Mouse (Mus musculus): ENCODE results near the gene Dapk3. TPM values are rescaled to one million over a fixed set of nuclear protein-coding genes. Genes with fewer than 3 reads are reported as not detected.
"Not testable (repeated sequence)": the region's sequence is repeated elsewhere in the genome, so short reads cannot be mapped to it uniquely, and the experiment has no call there.

The Dapk3 gene
- polyA plus RNA-seq, 1 experiment from 2014 or later: 48.9 TPM

GRCm38 (mm10) chr10:81216260-81216659, 33.5 kb downstream of the Dapk3 start:
- Histone ChIP-seq H3K36me3 (ENCODE audit: insufficient read depth, low read length) (no peaks in the 10 kb centered on the region), H3K27ac (ENCODE audit: low read length) (no peak overlapping the region), H3K4me2 (replicated peaks; ENCODE audit: low read depth, low read length) (no peak overlapping the region), H3K4me3 (ENCODE audit: low read depth, low read length) (no peak overlapping the region), H3K9ac (replicated peaks; ENCODE audit: low read depth) (no peak overlapping the region), H3K27me3 (replicated peaks; ENCODE audit: insufficient read depth, low read length) (no peaks in the 10 kb centered on the region), H3K9me3 (ENCODE audit: low read length) (no peaks in the 10 kb centered on the region), H3K4me1 (ENCODE audit: insufficient read depth, low read depth, low read length) (no peaks in the 10 kb centered on the region)
- TF ChIP-seq CTCF (IDR thresholded peaks at IDR 0.05) (no peak), EP300 (IDR thresholded peaks at IDR 0.05) (no peak)
- ATAC-seq (no peak), DNase-seq (ENCODE audit: low spot score) (no peak)
- WGBS: 81% methylated on average over 6 of the region's 6 CpGs

DNA sequence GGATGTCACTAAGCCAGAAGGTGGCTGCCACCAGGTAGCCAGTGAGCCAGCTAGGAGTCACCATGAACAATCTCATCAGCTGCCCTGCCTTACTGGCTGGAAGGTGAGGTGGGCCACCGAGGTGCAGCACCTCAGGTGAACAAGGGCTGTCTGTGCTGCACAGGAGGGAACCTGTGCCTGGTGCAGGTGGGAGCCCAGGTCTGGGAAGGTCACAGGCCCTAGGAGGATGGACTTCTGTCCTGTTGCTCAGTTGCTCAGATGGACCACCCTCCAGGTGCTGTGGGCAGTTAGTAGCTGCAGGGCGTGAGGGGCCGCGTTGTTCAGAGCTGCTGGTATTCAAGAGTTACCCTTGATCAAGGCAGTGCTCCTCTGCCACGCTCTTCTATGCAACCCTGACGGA, 34.0 kb downstream of the Dapk3 start:
- TF ChIP-seq CTCF (IDR thresholded peaks at IDR 0.05) (no peak), EP300 (IDR thresholded peaks at IDR 0.05) (no peak)
- no peaks in the 10 kb centered on the region for H3K27me3 ChIP-seq (replicated peaks; ENCODE audit: insufficient read depth, low read length)
- H3K4me2 ChIP-seq (replicated peaks; ENCODE audit: low read depth, low read length): no peak overlapping the region
- DNase-seq (ENCODE audit: low spot score) (no peak), ATAC-seq (no peak)
- no peaks in the 10 kb centered on the region for H3K9me3 ChIP-seq (ENCODE audit: low read length)
- no peak overlapping the region for H3K4me3 ChIP-seq (ENCODE audit: low read depth, low read length)
- H3K36me3 ChIP-seq (ENCODE audit: insufficient read depth, low read length): no peaks in the 10 kb centered on the region
- no peaks in the 10 kb centered on the region for H3K4me1 ChIP-seq (ENCODE audit: insufficient read depth, low read depth, low read length)
- no peak overlapping the region for H3K27ac ChIP-seq (ENCODE audit: low read length)
- no peak overlapping the region for H3K9ac ChIP-seq (replicated peaks; ENCODE audit: low read depth)
- 80% methylated on average over 6 of the region's 6 CpGs for WGBS

DNA sequence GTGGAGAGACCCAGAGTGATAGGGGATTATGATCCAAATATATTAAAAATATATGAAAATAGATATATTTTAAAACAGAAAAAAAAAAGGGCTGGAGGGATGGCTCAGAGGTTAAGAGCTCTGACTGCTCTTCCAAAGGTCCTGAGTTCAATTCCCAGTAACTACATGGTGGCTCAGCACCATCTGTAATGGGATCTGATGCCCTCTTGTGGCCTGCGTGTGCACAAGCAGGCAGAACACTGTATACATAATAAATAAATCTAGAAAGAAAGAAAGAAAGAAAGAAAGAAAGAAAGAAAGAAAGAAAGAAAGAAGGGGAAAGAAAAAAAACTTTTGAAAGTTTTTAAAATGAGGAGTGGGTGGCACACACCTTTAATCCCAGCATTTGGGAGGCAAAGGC, 34.5 kb downstream of the Dapk3 start:
- H3K27ac ChIP-seq (ENCODE audit: low read length); H3K9ac ChIP-seq (replicated peaks; ENCODE audit: low read depth); H3K27me3 ChIP-seq (replicated peaks; ENCODE audit: insufficient read depth, low read length); H3K36me3 ChIP-seq (ENCODE audit: insufficient read depth, low read length); H3K4me2 ChIP-seq (replicated peaks; ENCODE audit: low read depth, low read length); H3K9me3 ChIP-seq (ENCODE audit: low read length); ATAC-seq; H3K4me3 ChIP-seq (ENCODE audit: low read depth, low read length); H3K4me1 ChIP-seq (ENCODE audit: insufficient read depth, low read depth, low read length): not testable (repeated sequence)
- TF ChIP-seq CTCF (IDR thresholded peaks at IDR 0.05): peak; percentile 71
- WGBS: 3% methylated on average over 1 of the region's 1 CpGs
- peak; percentile 23 for DNase-seq (ENCODE audit: low spot score)

- Histone ChIP-seq H3K4me2 (replicated peaks; ENCODE audit: low read depth, low read length) (no peak overlapping the region), H3K27ac (ENCODE audit: low read length) (no peak overlapping the region), H3K4me1 (ENCODE audit: insufficient read depth, low read depth, low read length) (no peaks in the 10 kb centered on the region), H3K27me3 (replicated peaks; ENCODE audit: insufficient read depth, low read length) (no peaks in the 10 kb centered on the region), H3K36me3 (ENCODE audit: insufficient read depth, low read length) (no peaks in the 10 kb centered on the region), H3K4me3 (ENCODE audit: low read depth, low read length) (no peak overlapping the region), H3K9me3 (ENCODE audit: low read length) (no peaks in the 10 kb centered on the region), H3K9ac (replicated peaks; ENCODE audit: low read depth) (no peak overlapping the region)
- no peak for TF ChIP-seq EP300 (IDR thresholded peaks at IDR 0.05)
- peak; percentile 88 for TF ChIP-seq CTCF (IDR thresholded peaks at IDR 0.05)
- WGBS: 25% methylated on average over 7 of the region's 7 CpGs
- DNase-seq (ENCODE audit: low spot score) (peak; percentile 63), ATAC-seq (peak; percentile 79)
Measured at GRCm38 (mm10) chr10:81217964-81218363, 35.2 kb downstream of the Dapk3 start.

DNA sequence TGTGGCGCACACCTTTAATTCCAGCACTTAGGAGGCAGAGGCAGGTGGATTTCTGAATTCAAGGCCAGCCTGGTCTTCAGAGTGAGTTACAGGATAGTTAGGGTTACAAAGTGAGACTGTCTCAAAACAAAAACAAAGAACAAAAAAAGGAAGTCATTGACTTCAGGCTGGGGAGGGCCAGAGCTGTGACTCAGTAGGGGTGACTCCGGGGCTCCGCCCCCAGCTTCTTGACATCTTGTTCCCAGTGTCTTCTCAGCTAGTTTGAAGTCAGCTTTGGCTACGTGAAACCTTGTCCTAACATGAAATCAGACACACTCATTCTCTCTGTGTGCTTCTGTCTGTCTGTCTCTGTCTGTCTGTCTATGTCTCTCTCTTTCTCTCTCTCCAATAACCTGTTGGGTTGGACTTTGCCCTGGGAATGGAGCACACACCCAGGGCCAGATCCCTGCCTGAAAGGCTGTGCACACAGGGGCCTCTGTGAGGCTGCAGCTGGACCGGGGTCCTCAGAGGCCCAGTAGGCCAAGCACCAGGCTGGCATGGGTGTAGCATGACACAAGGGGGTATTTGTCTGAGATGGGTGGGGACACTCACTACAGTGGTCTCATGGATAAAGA, 38.7 kb downstream of the Dapk3 start:
- ATAC-seq: no peak
- no peaks in the 10 kb centered on the region for H3K9me3 ChIP-seq (ENCODE audit: low read length)
- H3K27me3 ChIP-seq (replicated peaks; ENCODE audit: insufficient read depth, low read length): no peaks in the 10 kb centered on the region
- no peak overlapping the region for H3K4me3 ChIP-seq (ENCODE audit: low read depth, low read length)
- H3K27ac ChIP-seq (ENCODE audit: low read length): no peak overlapping the region
- no peak overlapping the region for H3K9ac ChIP-seq (replicated peaks; ENCODE audit: low read depth)
- no peak overlapping the region for H3K4me2 ChIP-seq (replicated peaks; ENCODE audit: low read depth, low read length)
- WGBS: 87% methylated on average over 5 of the region's 5 CpGs
- no peaks in the 10 kb centered on the region for H3K36me3 ChIP-seq (ENCODE audit: insufficient read depth, low read length)
- H3K4me1 ChIP-seq (ENCODE audit: insufficient read depth, low read depth, low read length): no peaks in the 10 kb centered on the region
- DNase-seq (ENCODE audit: low spot score): no peak
- TF ChIP-seq EP300 (IDR thresholded peaks at IDR 0.05): no peak
- no peak for TF ChIP-seq CTCF (IDR thresholded peaks at IDR 0.05)

- not testable (repeated sequence) for H3K27ac ChIP-seq (ENCODE audit: low read length); H3K36me3 ChIP-seq (ENCODE audit: insufficient read depth, low read length); DNase-seq (ENCODE audit: low spot score); ATAC-seq; H3K27me3 ChIP-seq (replicated peaks; ENCODE audit: insufficient read depth, low read length); H3K4me1 ChIP-seq (ENCODE audit: insufficient read depth, low read depth, low read length); H3K4me2 ChIP-seq (replicated peaks; ENCODE audit: low read depth, low read length); H3K9ac ChIP-seq (replicated peaks; ENCODE audit: low read depth); H3K9me3 ChIP-seq (ENCODE audit: low read length); H3K4me3 ChIP-seq (ENCODE audit: low read depth, low read length)
- WGBS: 41% methylated on average over 2 of the region's 2 CpGs
Measured at GRCm38 (mm10) chr10:81223731-81224130, 40.9 kb downstream of the Dapk3 start.

Measured in lung, postnatal 0 days (tissue).